Mouse (Mus musculus): Measurements from ENCODE around the gene Ppox. TPM values are rescaled to one million over a fixed set of nuclear protein-coding genes. Genes with fewer than 3 reads are reported as not detected.
"Not testable (repeated sequence)": the region's sequence is repeated elsewhere in the genome, so short reads cannot be mapped to it uniquely, and the experiment has no call there.

Ppox gene
- 52.0 and 54.3 TPM in 2 replicates for polyA plus RNA-seq (2016; fragmentation: Nextera tagmentation; extraction: Ambion mirVana)

- no peaks in the 10 kb centered on the region for H3K9me3 ChIP-seq
- peak within 1 kb of the TSS; percentile 59 for H3K27ac ChIP-seq
- H3K9ac ChIP-seq = peak within 1 kb of the TSS; percentile 66
- peak within 1 kb of the TSS; percentile 76 for H3K4me2 ChIP-seq (replicated peaks)
- no peaks in the 10 kb centered on the region for H3K27me3 ChIP-seq (replicated peaks)
- peaks cover 27% of the 10 kb centered on the region for H3K4me1 ChIP-seq
- H3K4me3 ChIP-seq = peak within 1 kb of the TSS; percentile 52
- ATAC-seq (ENCODE audit: low FRiP score, low read depth) = peak; percentile 98
- H3K36me3 ChIP-seq = peaks cover 59% of the 10 kb centered on the region
- under 1% methylated on average over 26 of the region's 26 CpGs for WGBS
These were observed at the start of gene Ppox for GRCm38 (mm10) chr1:171280916-171281527. TSS of gene Ppox (minus strand) at chr1:171281186.

DNA sequence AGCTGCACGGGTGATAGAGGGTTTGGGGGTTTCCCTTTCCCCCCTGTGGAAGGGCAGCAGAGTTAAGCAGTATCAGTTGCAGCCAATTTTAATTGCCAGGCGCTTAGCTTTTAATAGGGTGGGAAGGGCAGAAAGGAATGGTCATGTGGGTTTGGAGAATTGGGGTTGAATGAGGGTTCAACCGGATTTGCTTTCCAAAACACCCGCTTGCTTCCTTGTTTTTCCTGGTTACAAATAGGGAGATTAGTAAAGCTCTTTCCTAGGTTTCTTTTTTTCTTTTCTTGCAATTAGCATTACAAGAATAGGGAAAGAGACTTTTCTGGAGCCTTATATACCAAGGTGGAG is 49.2 kb upstream of the Ppox start:
- ATAC-seq (ENCODE audit: low FRiP score, low read depth) = peak; percentile 16; the same call in 1 of the 2 replicates
- peak overlapping the region; percentile 97 for H3K27ac ChIP-seq
- peaks cover 3% of the 10 kb centered on the region for H3K36me3 ChIP-seq
- H3K9me3 ChIP-seq = no peaks in the 10 kb centered on the region
- peak overlapping the region; percentile 93 for H3K9ac ChIP-seq
- no peaks in the 10 kb centered on the region for H3K27me3 ChIP-seq (replicated peaks)
- H3K4me3 ChIP-seq = peak overlapping the region; percentile 89
- H3K4me1 ChIP-seq = peaks cover 35% of the 10 kb centered on the region
- H3K4me2 ChIP-seq (replicated peaks) = peak overlapping the region; percentile 90
- 2% methylated on average over 4 of the region's 4 CpGs for WGBS

DNA sequence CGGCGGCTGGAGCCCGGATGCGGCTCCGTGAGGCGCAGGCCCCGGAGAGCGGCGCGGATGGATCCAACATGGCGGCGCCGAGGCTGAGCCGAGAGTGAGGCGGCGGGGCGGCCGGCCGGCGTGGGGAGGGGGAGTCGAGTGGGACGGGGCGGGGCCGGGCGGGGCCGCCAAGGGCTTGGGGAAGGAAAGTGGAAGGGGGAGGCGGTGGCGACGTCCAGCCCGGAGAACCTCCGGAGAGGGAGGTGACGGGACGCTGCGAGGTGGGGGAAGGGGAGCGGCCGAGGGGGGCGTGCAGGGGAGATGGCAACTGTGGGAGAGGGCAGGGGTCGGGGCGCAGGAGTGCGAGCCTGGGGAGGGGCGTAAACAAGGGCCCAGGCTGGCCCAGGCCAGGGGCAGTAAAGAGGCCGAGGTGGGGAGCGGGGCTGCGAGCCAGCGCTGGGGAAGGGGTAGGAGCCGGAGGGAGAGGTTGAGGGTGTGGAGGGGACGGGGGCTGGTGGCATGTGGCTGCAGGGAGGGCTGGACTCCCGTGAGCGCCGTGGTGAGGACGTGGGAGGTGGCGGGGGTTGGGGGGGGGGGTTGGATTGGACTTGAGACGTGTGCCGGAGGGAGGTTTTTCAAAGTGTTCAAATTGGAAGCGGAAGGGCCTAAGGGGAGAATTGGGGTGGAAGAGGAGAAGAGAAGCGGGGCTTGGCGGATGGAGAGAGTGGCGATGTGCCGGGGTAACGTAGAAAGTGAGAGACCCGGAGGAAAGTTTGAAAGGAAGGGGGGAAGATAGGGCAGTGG is 48.6 kb upstream of the Ppox start:
- Histone ChIP-seq H3K36me3 (peaks cover 3% of the 10 kb centered on the region), H3K9ac (peak overlapping the region; percentile 93), H3K4me3 (peak overlapping the region; percentile 89), H3K27ac (peak overlapping the region; percentile 97), H3K27me3 (replicated peaks) (no peaks in the 10 kb centered on the region), H3K9me3 (no peaks in the 10 kb centered on the region), H3K4me2 (replicated peaks) (peak overlapping the region; percentile 90), H3K4me1 (peaks cover 35% of the 10 kb centered on the region)
- ATAC-seq (ENCODE audit: low FRiP score, low read depth) = peak; percentile 89
- 3% methylated on average over 53 of the region's 61 CpGs for WGBS

GRCm38 (mm10) chr1:171328839-171329432 is 48.0 kb upstream of the Ppox start, which contains the start of gene Dedd:
TSS of gene Dedd (plus strand) at chr1:171329145.
- H3K27me3 ChIP-seq (replicated peaks) = no peaks in the 10 kb centered on the region
- H3K9ac ChIP-seq = peak within 1 kb of the TSS; percentile 93
- no peaks in the 10 kb centered on the region for H3K9me3 ChIP-seq
- peak; percentile 94 for ATAC-seq (ENCODE audit: low FRiP score, low read depth)
- WGBS = under 1% methylated on average over 47 of the region's 48 CpGs
- H3K4me2 ChIP-seq (replicated peaks) = peak within 1 kb of the TSS; percentile 90
- H3K27ac ChIP-seq = peak within 1 kb of the TSS; percentile 97
- peak within 1 kb of the TSS; percentile 89 for H3K4me3 ChIP-seq
- H3K36me3 ChIP-seq = peaks cover 3% of the 10 kb centered on the region
- H3K4me1 ChIP-seq = peaks cover 35% of the 10 kb centered on the region

DNA sequence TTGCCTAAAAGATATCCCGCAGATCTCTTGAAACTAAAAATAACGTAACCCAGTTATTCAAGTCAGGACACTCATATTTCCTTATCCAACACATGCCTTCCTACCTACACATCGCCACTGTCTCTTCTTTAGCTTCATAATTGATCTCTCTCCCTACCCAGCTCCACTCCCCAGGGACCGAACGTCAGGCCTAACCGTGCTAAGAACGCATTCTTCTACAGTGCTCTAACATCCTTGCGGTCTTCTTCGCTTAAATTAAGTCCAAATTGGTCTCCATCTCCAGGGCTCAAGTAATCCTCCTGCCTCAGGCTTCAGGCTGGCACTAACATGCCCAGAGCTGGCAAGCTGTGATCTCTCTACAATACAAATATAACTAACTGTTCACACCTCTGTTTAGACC is 47.3 kb upstream of the Ppox start:
- H3K36me3 ChIP-seq = peaks cover 3% of the 10 kb centered on the region; the same call in 1 of the 2 replicates
- no peaks in the 10 kb centered on the region for H3K27me3 ChIP-seq (replicated peaks)
- WGBS = 40% methylated on average over 9 of the region's 9 CpGs
- peak overlapping the region; percentile 93 for H3K9ac ChIP-seq
- no peaks in the 10 kb centered on the region for H3K9me3 ChIP-seq
- peak overlapping the region; percentile 90 for H3K4me2 ChIP-seq (replicated peaks)
- peak overlapping the region; percentile 89 for H3K4me3 ChIP-seq
- H3K4me1 ChIP-seq = peaks cover 35% of the 10 kb centered on the region
- ATAC-seq (ENCODE audit: low FRiP score, low read depth) = 0 out of 2 replicates have a peak, but pooled peaks have one; percentile 0
- H3K27ac ChIP-seq = peak overlapping the region; percentile 97

DNA sequence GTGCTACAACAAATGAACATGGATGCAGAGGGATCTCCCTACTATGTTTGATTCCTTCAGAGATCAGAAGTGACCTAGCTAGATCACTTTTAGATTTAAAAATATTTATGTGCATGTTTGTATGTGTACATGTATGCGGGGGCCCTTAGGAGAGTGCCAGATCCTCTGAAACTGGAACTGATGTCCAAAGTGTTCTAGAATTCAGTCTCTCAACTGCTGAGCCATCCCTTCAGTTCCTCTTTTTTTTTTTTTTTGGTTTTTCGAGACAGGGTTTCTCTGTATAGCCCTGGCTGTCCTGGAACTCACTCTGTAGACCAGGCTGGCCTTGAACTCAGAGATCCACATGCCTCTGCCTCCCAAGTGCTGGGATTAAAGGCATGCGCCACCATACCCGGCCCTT is 45.6 kb upstream of the Ppox start:
- not testable (repeated sequence) for ATAC-seq (ENCODE audit: low FRiP score, low read depth); H3K27me3 ChIP-seq (replicated peaks); H3K9me3 ChIP-seq; H3K36me3 ChIP-seq; H3K4me3 ChIP-seq; H3K4me2 ChIP-seq (replicated peaks); H3K9ac ChIP-seq; H3K27ac ChIP-seq
- peaks cover 25% of the 10 kb centered on the region for H3K4me1 ChIP-seq
- WGBS = 94% methylated on average over 4 of the region's 4 CpGs

- Histone ChIP-seq H3K27ac (no peak overlapping the region), H3K4me3 (no peak overlapping the region)
- WGBS = 80% methylated on average over 2 of the region's 2 CpGs
These were observed 44.6 kb upstream of the Ppox start for GRCm38 (mm10) chr1:171325571-171325970.

GRCm38 (mm10) chr1:171322012-171322411 is 41.0 kb upstream of the Ppox start:
- Histone ChIP-seq H3K36me3 (no peaks in the 10 kb centered on the region), H3K4me1 (no peaks in the 10 kb centered on the region), H3K4me3 (no peak overlapping the region), H3K4me2 (replicated peaks) (no peak overlapping the region), H3K27me3 (replicated peaks) (no peaks in the 10 kb centered on the region), H3K27ac (no peak overlapping the region), H3K9ac (no peak overlapping the region), H3K9me3 (no peaks in the 10 kb centered on the region)
- ATAC-seq (ENCODE audit: low FRiP score, low read depth) = peak; percentile 17; the same call in 1 of the 2 replicates
- 83% methylated on average over 1 of the region's 1 CpGs for WGBS

More at GRCm38 (mm10) chr1:171325571-171325970, 44.6 kb upstream of the Ppox start:
- Histone ChIP-seq H3K4me1 (peaks cover 19% of the 10 kb centered on the region), H3K9ac (no peak overlapping the region), H3K9me3 (no peaks in the 10 kb centered on the region), H3K36me3 (no peaks in the 10 kb centered on the region), H3K4me2 (replicated peaks) (no peak overlapping the region), H3K27me3 (replicated peaks) (no peaks in the 10 kb centered on the region)
- no peak for ATAC-seq (ENCODE audit: low FRiP score, low read depth)

GRCm38 (mm10) chr1:171321415-171321814 is 40.4 kb upstream of the Ppox start:
- no peaks in the 10 kb centered on the region for H3K27me3 ChIP-seq (replicated peaks)
- no peaks in the 10 kb centered on the region for H3K36me3 ChIP-seq
- no peak for ATAC-seq (ENCODE audit: low FRiP score, low read depth)
- no peaks in the 10 kb centered on the region for H3K9me3 ChIP-seq
- H3K4me3 ChIP-seq = no peak overlapping the region
- no peak overlapping the region for H3K4me2 ChIP-seq (replicated peaks)
- H3K9ac ChIP-seq = no peak overlapping the region
- no peaks in the 10 kb centered on the region for H3K4me1 ChIP-seq
- no peak overlapping the region for H3K27ac ChIP-seq

DNA sequence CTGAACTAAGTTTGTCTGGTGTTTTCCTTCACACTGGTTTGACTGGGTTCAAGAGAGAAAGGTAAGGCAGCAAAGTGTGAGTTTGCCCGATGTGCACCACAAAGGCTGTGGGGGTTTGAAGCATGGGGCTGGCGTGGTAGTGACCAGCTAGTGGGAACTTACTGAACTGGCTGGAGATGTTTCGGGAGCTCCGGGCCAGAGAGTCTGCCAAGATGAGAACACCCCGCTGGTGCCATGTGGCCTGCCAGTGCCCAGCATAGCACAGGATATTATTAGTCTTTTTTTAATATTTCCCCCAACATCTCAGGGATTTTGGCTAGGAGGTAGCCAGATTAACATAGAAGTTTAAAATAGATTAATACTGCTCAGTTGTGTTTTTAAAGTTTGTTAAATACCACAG is 39.2 kb upstream of the Ppox start:
- ATAC-seq (ENCODE audit: low FRiP score, low read depth) = no peak
- 23% methylated on average over 5 of the region's 5 CpGs for WGBS
- Histone ChIP-seq H3K9ac (no peak overlapping the region), H3K4me1 (no peaks in the 10 kb centered on the region), H3K9me3 (no peaks in the 10 kb centered on the region), H3K27ac (no peak overlapping the region), H3K36me3 (no peaks in the 10 kb centered on the region), H3K4me2 (replicated peaks) (0 out of 2 replicates have a peak overlapping the region, but pooled peaks have one; percentile 9), H3K27me3 (replicated peaks) (no peaks in the 10 kb centered on the region), H3K4me3 (no peak overlapping the region)

DNA sequence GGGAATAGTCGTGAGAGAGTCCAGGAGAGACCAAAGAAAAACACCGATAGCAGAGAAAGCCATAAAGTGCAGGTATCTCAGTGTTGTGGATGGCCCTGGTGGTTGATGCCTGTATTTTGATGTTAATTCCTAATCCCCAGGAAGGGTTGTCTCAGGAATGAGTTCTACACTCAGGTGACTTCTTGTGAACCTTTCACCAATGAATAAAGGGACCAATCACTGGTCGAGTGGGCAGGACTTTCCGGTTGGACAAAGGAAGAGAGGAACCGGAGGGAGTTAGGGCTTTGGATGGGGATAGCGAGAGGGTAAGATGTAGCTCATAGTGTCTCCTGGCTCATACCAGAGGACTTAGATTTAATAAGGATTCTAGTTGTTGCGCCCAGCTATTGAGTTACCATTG is 38.8 kb upstream of the Ppox start:
- no peaks in the 10 kb centered on the region for H3K27me3 ChIP-seq (replicated peaks)
- H3K9ac ChIP-seq = no peak overlapping the region
- H3K4me2 ChIP-seq (replicated peaks) = 0 out of 2 replicates have a peak overlapping the region, but pooled peaks have one; percentile 9
- no peaks in the 10 kb centered on the region for H3K36me3 ChIP-seq
- 9% methylated on average over 7 of the region's 7 CpGs for WGBS
- no peaks in the 10 kb centered on the region for H3K4me1 ChIP-seq
- H3K4me3 ChIP-seq = no peak overlapping the region
- no peak for ATAC-seq (ENCODE audit: low FRiP score, low read depth)
- H3K27ac ChIP-seq = no peak overlapping the region
- no peaks in the 10 kb centered on the region for H3K9me3 ChIP-seq

- WGBS = 80% methylated on average over 2 of the region's 2 CpGs
- no peaks in the 10 kb centered on the region for H3K36me3 ChIP-seq
- H3K4me1 ChIP-seq = no peaks in the 10 kb centered on the region
- H3K27ac ChIP-seq = no peak overlapping the region
- no peaks in the 10 kb centered on the region for H3K27me3 ChIP-seq (replicated peaks)
- H3K9me3 ChIP-seq = no peaks in the 10 kb centered on the region
- no peak overlapping the region for H3K4me2 ChIP-seq (replicated peaks)
- no peak overlapping the region for H3K9ac ChIP-seq
- no peak overlapping the region for H3K4me3 ChIP-seq
- no peak for ATAC-seq (ENCODE audit: low FRiP score, low read depth)
These were observed 28.3 kb upstream of the Ppox start for GRCm38 (mm10) chr1:171309321-171309720.

All from neural tube, embryonic 12.5 days (tissue).